Mouse (Mus musculus) embryonic facial prominence, embryonic 15.5 days (tissue): ENCODE measurements around the gene Gm4981. TPM values are rescaled to one million over a fixed set of nuclear protein-coding genes. Genes with fewer than 3 reads are reported as not detected.
"Not testable (repeated sequence)": the region's sequence is repeated elsewhere in the genome, so short reads cannot be mapped to it uniquely, and the experiment has no call there.

Source experiments
- ATAC-seq: fragments of 200-750 bp; cut with Nextera tagmentation; 2 replicates; pipeline ENCODE4 v1.8.0; 2017; ENCODE audit warnings: low read depth, moderate TSS enrichment; ENCODE audit not compliant: insufficient number of reproducible peaks, low FRiP score, low TSS enrichment
- H3K27ac ChIP-seq: fragments of 300-500 bp; sonication (generic); replicated peaks from 2 replicates; pipeline ENCODE4 v1.5.1; 2015; ENCODE audit warnings: mild to moderate bottlenecking, inconsistent platforms
- H3K27me3 ChIP-seq: fragments of 300-500 bp; sonication (generic); 2 replicates; pipeline ENCODE4 v1.6.1; 2015; ENCODE audit warnings: inconsistent platforms
- H3K36me3 ChIP-seq: fragments of 300-500 bp; sonication (generic); 2 replicates; pipeline ENCODE4 v1.6.1; 2015; ENCODE audit warnings: mild to moderate bottlenecking, inconsistent platforms
- H3K4me1 ChIP-seq: fragments of 300-500 bp; sonication (generic); 2 replicates; pipeline ENCODE4 v1.6.1; 2015; ENCODE audit warnings: inconsistent platforms
- H3K4me2 ChIP-seq: fragments of 300-500 bp; sonication (generic); replicated peaks from 2 replicates; pipeline ENCODE4 v1.6.1; 2015; ENCODE audit warnings: mild to moderate bottlenecking, inconsistent platforms
- H3K4me3 ChIP-seq: fragments of 300-500 bp; sonication (generic); replicated peaks from 2 replicates; pipeline ENCODE4 v1.5.1; 2015; ENCODE audit warnings: mild to moderate bottlenecking, inconsistent platforms
- H3K9ac ChIP-seq: fragments of 300-500 bp; sonication (generic); 2 replicates; pipeline ENCODE4 v1.6.1; 2015; ENCODE audit warnings: inconsistent platforms
- H3K9me3 ChIP-seq: fragments of 300-500 bp; sonication (generic); replicated peaks from 2 replicates; pipeline ENCODE4 v1.6.1; 2016; ENCODE audit warnings: inconsistent platforms
- WGBS: fragments of 180-500 bp; shearing (Covaris S2); methylation state at CpG from one replicate; pipeline ENCODE4 v1.1.7; 2015; 5-methylcytosine and 5-hydroxymethylcytosine counted together
- polyA plus RNA-seq: library from polyadenylated mRNA; unstranded; fragments of >200 nt; fragmentation: Nextera tagmentation; extraction: Ambion mirVana; gene quantifications from 2 replicates; pipeline ENCODE4 v1.2.1, GENCODE M21; 2015

Gene Gm4981
- polyA plus RNA-seq, 1 experiment from 2014 or later: not detected

- not testable (repeated sequence) for H3K27ac ChIP-seq, H3K27me3 ChIP-seq, H3K4me1 ChIP-seq, H3K4me2 ChIP-seq, H3K36me3 ChIP-seq, H3K4me3 ChIP-seq, H3K9ac ChIP-seq
- peak; percentile 53 for ATAC-seq
- H3K9me3 ChIP-seq: peaks cover 18% of the 10 kb centered on the region
- 83% methylated on average over 8 of the region's 8 CpGs for WGBS
Observed at GRCm38 (mm10) chr10:58232641-58232969, 3.9 kb downstream of the Gm4981 start, which contains the start of gene Duxf3. Gene Duxf3, minus strand, starts transcription at chr10:58232675.

GRCm38 (mm10) chr10:58231779-58232640, 4.5 kb downstream of the Gm4981 start:
- ATAC-seq: peak; percentile 87
- 87% methylated on average over 35 of the region's 35 CpGs for WGBS
- H3K9me3 ChIP-seq: peaks cover 18% of the 10 kb centered on the region
- not testable (repeated sequence) for H3K36me3 ChIP-seq, H3K4me3 ChIP-seq, H3K9ac ChIP-seq, H3K4me2 ChIP-seq, H3K27me3 ChIP-seq, H3K27ac ChIP-seq, H3K4me1 ChIP-seq

GRCm38 (mm10) chr10:58231088-58231487, 5.4 kb downstream of the Gm4981 start:
- H3K9me3 ChIP-seq: peaks cover 15% of the 10 kb centered on the region
- peak; percentile 76 for ATAC-seq
- H3K9ac ChIP-seq, H3K4me2 ChIP-seq, H3K36me3 ChIP-seq, H3K4me3 ChIP-seq, H3K4me1 ChIP-seq, H3K27me3 ChIP-seq, H3K27ac ChIP-seq: not testable (repeated sequence)
- 80% methylated on average over 5 of the region's 7 CpGs for WGBS

DNA sequence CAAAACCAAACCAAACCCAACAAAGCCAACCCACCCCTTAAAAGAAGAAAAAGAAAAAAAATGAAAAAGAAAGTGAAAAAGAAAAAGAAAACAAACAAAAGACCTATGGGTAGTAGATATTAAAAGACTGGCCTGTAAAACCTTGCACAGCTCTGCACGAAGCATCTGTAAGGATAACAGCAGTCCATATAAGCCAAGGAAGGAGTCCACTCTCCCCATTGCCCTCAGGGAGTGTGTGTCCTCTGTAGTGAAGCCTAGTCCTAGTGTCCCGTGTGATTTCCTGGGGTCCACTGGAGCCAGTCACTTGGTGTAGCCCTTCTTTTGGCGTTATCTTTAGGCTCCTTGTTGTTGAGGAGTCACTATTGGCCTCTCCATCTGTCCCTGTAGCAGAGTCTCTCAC, 6.5 kb downstream of the Gm4981 start:
- WGBS: 54% methylated on average over 3 of the region's 3 CpGs
- H3K27ac ChIP-seq, H3K27me3 ChIP-seq, H3K4me2 ChIP-seq, H3K9ac ChIP-seq, H3K36me3 ChIP-seq, H3K4me1 ChIP-seq, ATAC-seq, H3K4me3 ChIP-seq: not testable (repeated sequence)
- peaks cover 15% of the 10 kb centered on the region for H3K9me3 ChIP-seq

DNA sequence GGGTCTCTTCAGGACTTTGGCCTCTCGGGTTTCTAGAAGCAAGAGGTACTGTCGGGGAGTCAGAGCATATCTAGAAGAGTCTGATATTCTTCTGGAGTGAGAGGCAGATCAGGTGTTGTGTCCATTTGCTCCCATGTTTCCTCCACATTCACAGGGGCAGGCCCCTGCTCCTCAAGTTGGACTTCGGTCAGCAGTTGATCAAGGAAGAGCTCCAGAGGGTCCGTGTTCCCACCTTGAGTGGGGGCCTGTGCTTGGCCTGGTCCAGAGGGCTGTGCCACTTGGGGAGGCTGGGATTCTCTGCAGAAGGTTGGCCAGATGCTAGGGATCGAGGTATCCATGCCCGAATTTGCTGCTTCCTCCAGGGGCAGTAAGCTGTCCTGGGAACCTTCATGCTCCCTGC, 8.7 kb downstream of the Gm4981 start:
- ATAC-seq, H3K4me1 ChIP-seq, H3K4me2 ChIP-seq, H3K4me3 ChIP-seq, H3K27ac ChIP-seq, H3K9ac ChIP-seq, H3K27me3 ChIP-seq, H3K36me3 ChIP-seq: not testable (repeated sequence)
- WGBS: 89% methylated on average over 3 of the region's 6 CpGs
- H3K9me3 ChIP-seq: peaks cover 15% of the 10 kb centered on the region

GRCm38 (mm10) chr10:58226357-58226756, 10.1 kb downstream of the Gm4981 start:
- not testable (repeated sequence) for H3K4me1 ChIP-seq, H3K36me3 ChIP-seq, H3K9ac ChIP-seq, H3K4me3 ChIP-seq, H3K4me2 ChIP-seq, H3K27ac ChIP-seq, H3K9me3 ChIP-seq, H3K27me3 ChIP-seq, ATAC-seq
- 77% methylated on average over 4 of the region's 4 CpGs for WGBS

- H3K9ac ChIP-seq, H3K4me1 ChIP-seq, H3K9me3 ChIP-seq, H3K4me3 ChIP-seq, ATAC-seq, H3K27me3 ChIP-seq, H3K36me3 ChIP-seq, H3K27ac ChIP-seq, H3K4me2 ChIP-seq: not testable (repeated sequence)
- WGBS: 82% methylated on average over 18 of the region's 18 CpGs
Observed at GRCm38 (mm10) chr10:58224827-58225785, 11.4 kb downstream of the Gm4981 start, which contains the start of gene AW822073. Gene AW822073, minus strand, starts transcription at chr10:58224930.

GRCm38 (mm10) chr10:58223972-58224805, 12.3 kb downstream of the Gm4981 start:
- not testable (repeated sequence) for H3K9ac ChIP-seq, H3K27ac ChIP-seq, H3K27me3 ChIP-seq, H3K4me2 ChIP-seq, H3K4me1 ChIP-seq, H3K9me3 ChIP-seq, H3K4me3 ChIP-seq, ATAC-seq, H3K36me3 ChIP-seq
- 83% methylated on average over 31 of the region's 31 CpGs for WGBS

GRCm38 (mm10) chr10:58223161-58223560, 13.3 kb downstream of the Gm4981 start:
- 84% methylated on average over 4 of the region's 6 CpGs for WGBS
- not testable (repeated sequence) for H3K9me3 ChIP-seq, H3K4me2 ChIP-seq, H3K27me3 ChIP-seq, H3K9ac ChIP-seq, H3K36me3 ChIP-seq, H3K4me3 ChIP-seq, H3K27ac ChIP-seq, ATAC-seq, H3K4me1 ChIP-seq

DNA sequence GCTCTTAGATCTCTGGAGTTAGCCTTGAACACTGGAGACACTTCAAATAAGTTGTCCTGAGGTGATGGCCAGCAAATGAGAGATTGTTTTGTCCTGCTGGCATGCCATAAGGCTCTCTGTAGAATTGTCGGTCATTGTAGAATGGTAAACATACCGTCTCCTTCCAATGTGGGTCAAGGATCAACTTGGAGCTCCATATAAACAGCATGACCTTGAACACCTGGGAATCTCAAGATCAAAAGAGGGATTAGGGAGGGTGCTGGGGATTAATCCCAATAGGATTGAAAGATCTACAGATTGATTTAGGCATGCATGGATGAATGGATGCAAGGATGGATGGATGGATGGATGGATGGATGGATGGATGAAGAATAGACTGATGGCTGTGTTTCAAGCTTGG, 14.9 kb downstream of the Gm4981 start:
- H3K4me3 ChIP-seq, H3K27ac ChIP-seq, H3K9ac ChIP-seq, H3K9me3 ChIP-seq, H3K27me3 ChIP-seq, H3K4me1 ChIP-seq, H3K4me2 ChIP-seq, ATAC-seq, H3K36me3 ChIP-seq: not testable (repeated sequence)
- 90% methylated on average over 2 of the region's 2 CpGs for WGBS

DNA sequence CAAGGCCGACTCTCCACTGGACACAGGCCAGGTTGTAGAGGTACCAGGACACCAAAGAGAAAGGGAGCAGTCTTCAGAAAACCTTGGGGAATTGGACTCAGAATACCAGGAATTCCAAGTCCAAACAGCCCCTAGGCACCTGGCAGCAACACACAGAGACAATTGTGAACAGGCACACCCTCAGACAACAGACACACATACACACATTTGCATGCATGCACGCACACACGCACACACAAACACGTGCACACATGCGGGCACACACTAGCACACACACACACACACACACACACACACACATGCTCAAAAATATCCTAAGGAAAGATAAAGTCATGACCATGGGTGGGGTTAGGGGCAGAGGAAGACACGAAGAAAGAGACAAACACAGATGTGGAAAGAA, 15.8 kb downstream of the Gm4981 start:
- H3K9ac ChIP-seq: no peak overlapping the region
- no peaks in the 10 kb centered on the region for H3K27me3 ChIP-seq
- H3K27ac ChIP-seq: no peak overlapping the region
- H3K4me1 ChIP-seq: no peaks in the 10 kb centered on the region
- WGBS: 80% methylated on average over 6 of the region's 6 CpGs
- H3K4me3 ChIP-seq: no peak overlapping the region
- no peak overlapping the region for H3K4me2 ChIP-seq
- no peaks in the 10 kb centered on the region; the same call in none of the 2 replicates for H3K9me3 ChIP-seq
- no peaks in the 10 kb centered on the region for H3K36me3 ChIP-seq
- no peak for ATAC-seq
